Mouse (Mus musculus) liver, embryonic 15.5 days (tissue): ENCODE results near the gene Galnt2. TPM values are rescaled to one million over a fixed set of nuclear protein-coding genes. Genes with fewer than 3 reads are reported as not detected.

ENCODE experiments used
- ATAC-seq: fragments of 200-750 bp; cut with Nextera tagmentation; 2 replicates; pipeline ENCODE4 v1.8.0; 2017; ENCODE audit warnings: moderate number of reproducible peaks, mild to moderate bottlenecking, moderate library complexity; ENCODE audit not compliant: insufficient read depth
- H3K27ac ChIP-seq: fragments of 300-500 bp; sonication (generic); replicated peaks from 2 replicates; pipeline ENCODE4 v1.5.1; 2015; ENCODE audit warnings: mild to moderate bottlenecking, inconsistent platforms
- H3K27me3 ChIP-seq: fragments of 300-500 bp; sonication (generic); 2 replicates; pipeline ENCODE4 v1.6.1; 2015; ENCODE audit warnings: mild to moderate bottlenecking, inconsistent platforms
- H3K36me3 ChIP-seq: fragments of 300-500 bp; sonication (generic); replicated peaks from 2 replicates; pipeline ENCODE4 v1.6.1; 2015; ENCODE audit warnings: moderate library complexity, mild to moderate bottlenecking, inconsistent platforms
- H3K4me1 ChIP-seq: fragments of 300-500 bp; sonication (generic); replicated peaks from 2 replicates; pipeline ENCODE4 v1.6.1; 2015; ENCODE audit warnings: inconsistent platforms
- H3K4me2 ChIP-seq: fragments of 300-500 bp; sonication (generic); 2 replicates; pipeline ENCODE4 v1.6.1; 2015; ENCODE audit warnings: moderate library complexity, mild to moderate bottlenecking, inconsistent platforms
- H3K4me3 ChIP-seq: fragments of 300-500 bp; sonication (generic); replicated peaks from 2 replicates; pipeline ENCODE4 v1.5.1; 2015; ENCODE audit warnings: mild to moderate bottlenecking, inconsistent platforms
- H3K9ac ChIP-seq: fragments of 300-500 bp; sonication (generic); 2 replicates; pipeline ENCODE4 v1.6.1; 2015; ENCODE audit warnings: moderate library complexity, mild to moderate bottlenecking, inconsistent platforms
- H3K9me3 ChIP-seq: fragments of 300-500 bp; sonication (generic); replicated peaks from 2 replicates; pipeline ENCODE4 v1.6.1; 2016; ENCODE audit warnings: inconsistent platforms
- WGBS: fragments of 180-500 bp; shearing (Covaris S2); methylation state at CpG from one replicate; pipeline ENCODE4 v1.1.7; 2015; ENCODE audit warnings: mixed read lengths; ENCODE audit not compliant: insufficient replicate concordance; 5-methylcytosine and 5-hydroxymethylcytosine counted together
- polyA plus RNA-seq: library from polyadenylated mRNA; unstranded; fragments of >200 nt; fragmentation: Nextera tagmentation; extraction: Ambion mirVana; gene quantifications from 2 replicates; pipeline ENCODE4 v1.2.1, GENCODE M21; 2015

The Galnt2 gene
- polyA plus RNA-seq, 1 experiment from 2014 or later = 17.0 TPM

GRCm38 (mm10) chr8:124371410-124372123, 140.4 kb downstream of the Galnt2 start:
- H3K4me2 ChIP-seq = no peak overlapping the region
- no peak for ATAC-seq
- H3K4me3 ChIP-seq = no peak overlapping the region
- WGBS = 71% methylated on average over 23 of the region's 23 CpGs
- H3K27me3 ChIP-seq = no peaks in the 10 kb centered on the region
- H3K9me3 ChIP-seq = no peaks in the 10 kb centered on the region
- no peaks in the 10 kb centered on the region for H3K36me3 ChIP-seq
- H3K27ac ChIP-seq = no peak overlapping the region
- H3K4me1 ChIP-seq = no peaks in the 10 kb centered on the region; the same call in 1 of the 2 replicates
- no peak overlapping the region for H3K9ac ChIP-seq

GRCm38 (mm10) chr8:124373753-124374152, 142.6 kb downstream of the Galnt2 start:
- no peak overlapping the region for H3K4me2 ChIP-seq
- H3K36me3 ChIP-seq = no peaks in the 10 kb centered on the region
- no peaks in the 10 kb centered on the region for H3K27me3 ChIP-seq
- ATAC-seq = no peak
- 69% methylated on average over 5 of the region's 5 CpGs for WGBS
- no peaks in the 10 kb centered on the region for H3K4me1 ChIP-seq
- H3K27ac ChIP-seq = no peak overlapping the region
- H3K9me3 ChIP-seq = no peaks in the 10 kb centered on the region
- no peak overlapping the region for H3K4me3 ChIP-seq
- no peak overlapping the region for H3K9ac ChIP-seq

DNA sequence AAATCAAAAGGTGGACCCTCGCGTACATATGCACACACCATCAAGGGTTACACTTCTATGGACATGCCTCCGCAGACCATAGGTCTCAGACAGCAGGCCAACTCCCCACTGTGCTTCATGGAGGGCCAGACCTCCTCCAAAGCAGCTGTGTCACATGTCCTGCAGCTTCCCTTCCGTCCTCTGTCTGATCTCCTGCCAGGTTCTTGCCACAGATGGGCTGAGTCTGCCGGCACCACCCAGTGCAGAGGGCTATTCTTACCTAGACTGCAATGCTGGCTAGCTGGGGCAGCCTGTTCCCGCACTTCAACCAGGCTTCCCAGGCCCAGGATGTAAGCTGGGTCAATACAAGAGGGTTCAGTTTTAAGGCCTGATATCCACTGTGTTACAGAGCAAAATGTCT, 144.0 kb downstream of the Galnt2 start:
- H3K9me3 ChIP-seq = no peaks in the 10 kb centered on the region
- no peaks in the 10 kb centered on the region for H3K27me3 ChIP-seq
- no peak for ATAC-seq
- WGBS = 53% methylated on average over 6 of the region's 6 CpGs
- no peak overlapping the region for H3K9ac ChIP-seq
- no peak overlapping the region for H3K27ac ChIP-seq
- no peaks in the 10 kb centered on the region for H3K4me1 ChIP-seq
- no peak overlapping the region for H3K4me2 ChIP-seq
- H3K36me3 ChIP-seq = no peaks in the 10 kb centered on the region
- no peak overlapping the region for H3K4me3 ChIP-seq

GRCm38 (mm10) chr8:124375727-124376126, 144.5 kb downstream of the Galnt2 start:
- Histone ChIP-seq H3K9ac (no peak overlapping the region), H3K4me3 (no peak overlapping the region), H3K4me2 (no peak overlapping the region), H3K4me1 (no peaks in the 10 kb centered on the region), H3K9me3 (no peaks in the 10 kb centered on the region), H3K27ac (no peak overlapping the region), H3K36me3 (no peaks in the 10 kb centered on the region), H3K27me3 (no peaks in the 10 kb centered on the region)
- 62% methylated on average over 9 of the region's 9 CpGs for WGBS
- no peak for ATAC-seq

DNA sequence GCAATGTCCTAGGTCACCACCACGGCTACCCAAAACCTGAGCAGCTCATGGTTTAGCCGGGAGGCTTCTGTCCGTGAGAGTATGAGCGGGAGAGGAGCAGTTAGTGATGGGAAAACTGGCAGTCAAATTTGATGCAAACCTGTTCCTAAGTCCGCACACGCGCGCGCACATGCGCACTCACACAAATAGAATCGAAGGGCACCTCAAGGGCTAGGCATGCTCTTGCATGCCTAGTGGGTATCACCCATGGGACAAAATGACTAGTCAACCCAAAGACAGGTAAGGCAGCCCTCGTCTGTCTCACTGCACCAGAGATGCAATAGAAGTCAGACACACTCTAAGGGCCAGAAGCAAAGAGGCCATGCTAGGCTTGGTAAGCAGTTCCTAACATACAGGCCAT, 145.2 kb downstream of the Galnt2 start:
- no peaks in the 10 kb centered on the region for H3K27me3 ChIP-seq
- H3K9me3 ChIP-seq = no peaks in the 10 kb centered on the region
- H3K27ac ChIP-seq = no peak overlapping the region
- H3K4me1 ChIP-seq = no peaks in the 10 kb centered on the region
- no peak overlapping the region for H3K4me3 ChIP-seq
- H3K36me3 ChIP-seq = no peaks in the 10 kb centered on the region
- 77% methylated on average over 12 of the region's 12 CpGs for WGBS
- H3K9ac ChIP-seq = no peak overlapping the region
- H3K4me2 ChIP-seq = no peak overlapping the region
- ATAC-seq = no peak

- H3K4me2 ChIP-seq = no peak overlapping the region
- H3K4me1 ChIP-seq = no peaks in the 10 kb centered on the region
- H3K27me3 ChIP-seq = no peaks in the 10 kb centered on the region
- no peak overlapping the region for H3K9ac ChIP-seq
- no peaks in the 10 kb centered on the region for H3K36me3 ChIP-seq
- no peaks in the 10 kb centered on the region for H3K9me3 ChIP-seq
- no peak overlapping the region for H3K27ac ChIP-seq
- 54% methylated on average over 6 of the region's 6 CpGs for WGBS
- ATAC-seq = no peak
- H3K4me3 ChIP-seq = no peak overlapping the region
These were observed 148.1 kb downstream of the Galnt2 start for GRCm38 (mm10) chr8:124379289-124379688.

DNA sequence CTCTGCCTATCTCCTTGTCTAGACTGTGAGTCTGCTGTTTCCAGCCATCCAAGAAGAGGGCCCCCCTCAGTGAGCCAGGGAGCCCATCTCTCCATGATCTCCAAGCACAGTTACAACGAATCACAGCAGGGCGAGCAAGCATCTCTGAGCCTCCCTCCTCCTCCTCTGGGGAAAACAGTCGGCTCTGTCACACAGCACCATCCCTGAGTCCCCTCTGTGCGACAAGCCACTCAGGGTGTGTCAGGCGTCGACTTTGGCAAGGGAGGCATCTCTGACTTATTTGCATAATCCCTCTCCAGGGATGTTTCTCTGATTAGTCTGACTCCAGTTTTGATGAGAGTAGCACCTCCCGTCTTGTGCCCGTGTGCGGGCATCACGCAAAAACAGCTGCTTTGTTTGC, 151.0 kb downstream of the Galnt2 start:
- Histone ChIP-seq H3K4me2 (no peak overlapping the region), H3K9me3 (no peaks in the 10 kb centered on the region), H3K4me1 (no peaks in the 10 kb centered on the region), H3K27ac (no peak overlapping the region), H3K36me3 (no peaks in the 10 kb centered on the region), H3K9ac (no peak overlapping the region), H3K4me3 (no peak overlapping the region), H3K27me3 (no peaks in the 10 kb centered on the region)
- WGBS = 54% methylated on average over 10 of the region's 10 CpGs
- no peak for ATAC-seq

- Histone ChIP-seq H3K9ac (no peak overlapping the region), H3K4me2 (no peak overlapping the region), H3K27ac (no peak overlapping the region), H3K36me3 (no peaks in the 10 kb centered on the region), H3K27me3 (no peaks in the 10 kb centered on the region), H3K4me1 (no peaks in the 10 kb centered on the region), H3K4me3 (no peak overlapping the region), H3K9me3 (no peaks in the 10 kb centered on the region)
- 79% methylated on average over 19 of the region's 19 CpGs for WGBS
- ATAC-seq = no peak
These were observed 153.1 kb downstream of the Galnt2 start for GRCm38 (mm10) chr8:124384336-124384735.

GRCm38 (mm10) chr8:124386225-124386899, 155.2 kb downstream of the Galnt2 start:
- WGBS = 67% methylated on average over 23 of the region's 23 CpGs
- no peak for ATAC-seq

DNA sequence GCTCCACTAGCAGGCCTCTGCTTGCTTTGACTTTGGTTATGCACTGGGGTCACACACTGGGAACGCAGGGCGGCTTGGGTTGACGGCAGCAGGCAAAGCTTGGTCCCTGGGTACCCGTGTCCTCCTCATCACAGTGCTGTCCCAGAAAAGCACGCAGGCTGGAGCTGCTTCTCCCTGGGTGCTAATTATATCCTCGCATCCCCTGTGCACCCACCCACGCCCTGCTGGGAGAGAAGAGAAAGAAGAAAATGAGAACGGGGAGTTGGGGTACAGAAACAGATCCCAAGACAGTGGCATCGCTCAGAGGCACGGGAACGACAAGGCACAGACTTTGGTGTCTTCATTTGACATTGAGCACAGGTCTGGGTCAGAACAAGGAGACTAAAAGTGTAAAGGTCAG, 158.3 kb downstream of the Galnt2 start:
- no peaks in the 10 kb centered on the region for H3K27me3 ChIP-seq
- 70% methylated on average over 11 of the region's 11 CpGs for WGBS
- H3K4me3 ChIP-seq = no peak overlapping the region
- no peak overlapping the region for H3K4me2 ChIP-seq
- H3K36me3 ChIP-seq = no peaks in the 10 kb centered on the region
- ATAC-seq = no peak
- no peaks in the 10 kb centered on the region for H3K9me3 ChIP-seq
- H3K4me1 ChIP-seq = no peaks in the 10 kb centered on the region
- H3K27ac ChIP-seq = no peak overlapping the region
- no peak overlapping the region for H3K9ac ChIP-seq

More at GRCm38 (mm10) chr8:124386225-124386899, 155.2 kb downstream of the Galnt2 start:
- Histone ChIP-seq H3K4me3 (no peak overlapping the region), H3K27me3 (no peaks in the 10 kb centered on the region), H3K9me3 (no peaks in the 10 kb centered on the region), H3K4me2 (no peak overlapping the region), H3K36me3 (no peaks in the 10 kb centered on the region), H3K4me1 (no peaks in the 10 kb centered on the region), H3K9ac (no peak overlapping the region), H3K27ac (no peak overlapping the region)

DNA sequence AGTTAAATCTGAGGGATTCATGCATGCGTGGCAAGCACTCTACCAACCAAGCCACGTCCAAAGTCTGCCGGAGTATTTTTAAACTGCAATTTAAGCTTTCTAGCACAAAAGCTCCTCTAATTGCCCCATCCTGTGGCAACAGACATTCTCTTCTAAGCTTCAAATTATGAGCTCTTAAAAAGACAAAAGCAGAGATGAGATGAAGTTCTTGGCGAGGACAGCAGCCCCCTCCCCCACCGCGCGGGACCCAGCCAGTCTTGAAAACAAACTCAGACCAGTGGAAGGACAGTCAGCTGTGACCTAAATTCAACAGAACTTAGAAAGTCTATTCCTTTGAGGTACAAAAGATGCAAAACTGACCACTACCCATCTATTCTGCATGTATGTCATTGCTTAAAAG, 160.0 kb downstream of the Galnt2 start:
- H3K4me3 ChIP-seq = no peak overlapping the region
- no peaks in the 10 kb centered on the region for H3K4me1 ChIP-seq
- no peaks in the 10 kb centered on the region for H3K27me3 ChIP-seq
- WGBS = 75% methylated on average over 7 of the region's 7 CpGs
- H3K27ac ChIP-seq = no peak overlapping the region
- ATAC-seq = no peak
- no peak overlapping the region for H3K9ac ChIP-seq
- no peaks in the 10 kb centered on the region for H3K9me3 ChIP-seq
- no peak overlapping the region for H3K4me2 ChIP-seq
- H3K36me3 ChIP-seq = no peaks in the 10 kb centered on the region
